Mouse (Mus musculus) MEL (cell line): ENCODE measurements around the gene Gadd45gip1. TPM values are rescaled to one million over a fixed set of nuclear protein-coding genes. Genes with fewer than 3 reads are reported as not detected.

Source experiments
- DNase-seq: peaks from one replicate; pipeline ENCODE4 v3.0.0; 2011; ENCODE audit warnings: low read depth, low spot score
- H3K27ac ChIP-seq: 2 replicates; pipeline ENCODE4 v1.5.1; 2012; ENCODE audit warnings: low read depth, mild to moderate bottlenecking, control low read depth, low read length, moderate library complexity; ENCODE audit not compliant: control insufficient read depth
- H3K27me3 ChIP-seq, 2 experiments: fragments of 150-350 bp in 1 of 2; sonication (generic) in 1 of 2; 2 replicates each; pipeline ENCODE4 v1.6.1; 2012; ENCODE audit warnings: low read length in 2 of 2, mild to moderate bottlenecking in 2 of 2, improper control_type of control experiment in 1 of 2, moderate library complexity in 1 of 2; ENCODE audit not compliant: insufficient read depth in 2 of 2, control insufficient read depth in 1 of 2
- H3K36me3 ChIP-seq, 2 experiments: 2 replicates each; pipeline ENCODE4 v1.6.1; 2012 to 2014; ENCODE audit warnings: low read length in 2 of 2, improper control_type of control experiment in 1 of 2, inconsistent platforms in 1 of 2, mild to moderate bottlenecking in 1 of 2; ENCODE audit not compliant: insufficient read depth in 2 of 2, control insufficient read depth in 1 of 2
- H3K4me1 ChIP-seq, 2 experiments: fragments of 150-350 bp in 1 of 2; sonication (generic) in 1 of 2; 2 replicates each; pipeline ENCODE4 v1.6.1; 2012; ENCODE audit warnings: low read length in 2 of 2, improper control_type of control experiment in 1 of 2, mild to moderate bottlenecking in 1 of 2; ENCODE audit not compliant: insufficient read depth in 2 of 2, control insufficient read depth in 1 of 2
- H3K4me3 ChIP-seq, 2 experiments: fragments of 150-350 bp in 1 of 2; sonication (generic) in 1 of 2; 2 replicates each; pipeline ENCODE4 v1.5.1; 2012; ENCODE audit warnings: low read depth in 2 of 2, low read length in 2 of 2, mild to moderate bottlenecking in 2 of 2, moderate library complexity in 2 of 2, control low read depth in 1 of 2, improper control_type of control experiment in 1 of 2; ENCODE audit not compliant: control insufficient read depth in 1 of 2, insufficient read depth in 1 of 2
- H3K79me2 ChIP-seq: 2 replicates; pipeline ENCODE4 v1.6.1; 2012; ENCODE audit warnings: mild to moderate bottlenecking, low read length, moderate library complexity; ENCODE audit not compliant: control insufficient read depth, poor library complexity, insufficient read depth
- H3K9ac ChIP-seq: 2 replicates; pipeline ENCODE4 v1.6.1; 2012; ENCODE audit warnings: low read depth, mild to moderate bottlenecking, control low read depth, low read length, moderate library complexity; ENCODE audit not compliant: control insufficient read depth, poor library complexity, severe bottlenecking
- H3K9me3 ChIP-seq: fragments of 150-350 bp; sonication (generic); replicated peaks from 2 replicates; pipeline ENCODE4 v1.6.1; 2012; ENCODE audit warnings: mild to moderate bottlenecking, low read length, improper control_type of control experiment, moderate library complexity; ENCODE audit not compliant: insufficient read depth
- BHLHE40 ChIP-seq: IDR thresholded peaks from 2 replicates; pipeline ENCODE4 v1.6.1; 2012; ENCODE audit warnings: low read depth, mild to moderate bottlenecking, inconsistent platforms, low read length, improper control_type of control experiment, borderline replicate concordance
- CHD2 ChIP-seq: IDR thresholded peaks from 2 replicates; pipeline ENCODE4 v1.6.1; 2011; ENCODE audit warnings: low read length, improper control_type of control experiment
- E2F4 ChIP-seq: IDR thresholded peaks from 2 replicates; pipeline ENCODE4 v1.6.1; 2011; ENCODE audit warnings: low read depth, low read length, improper control_type of control experiment, borderline replicate concordance
- HCFC1 ChIP-seq: IDR thresholded peaks from 2 replicates; pipeline ENCODE4 v1.6.1; 2012; ENCODE audit warnings: low read depth, mild to moderate bottlenecking, inconsistent platforms, low read length, improper control_type of control experiment, moderate library complexity
- MAZ ChIP-seq: IDR thresholded peaks from 2 replicates; pipeline ENCODE4 v1.6.1; 2012; ENCODE audit warnings: low read depth, mild to moderate bottlenecking, inconsistent platforms, low read length, improper control_type of control experiment
- MEF2A ChIP-seq: IDR thresholded peaks from 2 replicates; pipeline ENCODE4 v1.6.1; 2014; ENCODE audit warnings: low read depth, mild to moderate bottlenecking, inconsistent platforms, low read length, improper control_type of control experiment; ENCODE audit not compliant: poor library complexity, insufficient replicate concordance, severe bottlenecking; ENCODE audit errors: extremely low read depth
- NELFE ChIP-seq: IDR thresholded peaks from 2 replicates; pipeline ENCODE4 v1.6.1; 2011; ENCODE audit warnings: low read depth, low read length, improper control_type of control experiment
- POLR2AphosphoS5 ChIP-seq: IDR thresholded peaks from 2 replicates; pipeline ENCODE4 v1.6.1; 2012; ENCODE audit warnings: low read depth, borderline replicate concordance, mild to moderate bottlenecking, inconsistent platforms, low read length, moderate library complexity, mixed read lengths
- RAD21 ChIP-seq: IDR thresholded peaks from 2 replicates; pipeline ENCODE4 v1.6.1; 2011; ENCODE audit warnings: mild to moderate bottlenecking, low read depth, low read length, improper control_type of control experiment
- RCOR1 ChIP-seq: IDR thresholded peaks from 2 replicates; pipeline ENCODE4 v1.6.1; 2012; ENCODE audit warnings: low read depth, mild to moderate bottlenecking, inconsistent platforms, low read length, improper control_type of control experiment
- ZC3H11A ChIP-seq: IDR thresholded peaks from 2 replicates; pipeline ENCODE4 v1.6.1; 2012; ENCODE audit warnings: low read depth, mild to moderate bottlenecking, inconsistent platforms, low read length, improper control_type of control experiment
- ZKSCAN1 ChIP-seq: IDR thresholded peaks from 2 replicates; pipeline ENCODE4 v1.6.1; 2012; ENCODE audit warnings: low read depth, mild to moderate bottlenecking, inconsistent platforms, low read length, improper control_type of control experiment, moderate library complexity
- ZNF384 ChIP-seq: IDR thresholded peaks from 2 replicates; pipeline ENCODE4 v1.6.1; 2012; ENCODE audit warnings: low read depth, mild to moderate bottlenecking, inconsistent platforms, low read length, improper control_type of control experiment
- polyA plus RNA-seq, 2 experiments: library from polyadenylated mRNA; stranded (reverse) in 1 of 2; unstranded in 1 of 2; fragments of >175 nt in 1 of 2; fragments of >200 nt in 1 of 2; gene quantifications; 2 replicates each; pipeline versions ENCODE4 v1.2.1 to v1.2.4; 2012; ENCODE audit warnings: low replicate concordance in 2 of 2, low read depth in 1 of 2; ENCODE audit not compliant: insufficient read length in 2 of 2, insufficient read depth in 1 of 2, missing spikeins in 1 of 2
- total RNA-seq: library from RNA; depleted of rRNA; stranded (reverse); fragments of 300-350 nt; gene quantifications from 2 replicates; pipeline ENCODE4 v1.2.3, GENCODE M21; 2012

The Gadd45gip1 gene
- total and polyA plus RNA-seq, 3 experiments, result 51.8 to 62.9 TPM; not detected in 1

GRCm38 (mm10) chr8:84813830-84814229 lies 17.5 kb upstream of the Gadd45gip1 start:
- H3K36me3 ChIP-seq, result peaks cover 0 to 2% of the 10 kb centered on the region in 2 experiments; a peak in 1 of 4 replicates
- no peak overlapping the region for H3K27ac ChIP-seq
- DNase-seq, result no peak
- no peak overlapping the region for H3K4me3 ChIP-seq
- no peaks in the 10 kb centered on the region for H3K27me3 ChIP-seq
- H3K79me2 ChIP-seq, result no peaks in the 10 kb centered on the region
- peaks cover 0 to 5% of the 10 kb centered on the region in 2 experiments; a peak in 3 of 4 replicates for H3K4me1 ChIP-seq
- no peaks in the 10 kb centered on the region for H3K9me3 ChIP-seq
- no peak overlapping the region for H3K9ac ChIP-seq
- TF ChIP-seq RAD21 (no peak; the same call in 1 of the 2 replicates), MEF2A (no peak), RCOR1 (no peak), NELFE (no peak), ZKSCAN1 (no peak)

DNA sequence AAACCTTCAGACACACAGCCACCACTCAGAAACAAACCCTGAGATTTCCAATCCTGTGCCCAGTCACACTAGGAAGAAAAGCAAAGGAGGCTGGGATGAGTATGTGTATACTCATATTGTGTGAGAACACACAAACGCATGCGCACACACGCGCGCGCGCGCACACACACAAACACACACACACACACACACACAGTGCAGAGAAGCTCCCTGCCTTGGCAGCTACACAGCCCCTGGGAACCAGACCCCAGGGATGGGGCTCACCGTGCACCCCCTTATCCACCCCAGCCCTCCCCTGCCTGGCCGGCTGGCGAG lies 17.1 kb upstream of the Gadd45gip1 start:
- Histone ChIP-seq H3K9me3 (no peaks in the 10 kb centered on the region), H3K79me2 (no peaks in the 10 kb centered on the region), H3K4me3 (no peak overlapping the region), H3K27me3 (no peaks in the 10 kb centered on the region), H3K27ac (no peak overlapping the region), H3K9ac (no peak overlapping the region), H3K36me3 (peaks cover 0 to 2% of the 10 kb centered on the region in 2 experiments; a peak in 1 of 4 replicates), H3K4me1 (peaks cover 0 to 5% of the 10 kb centered on the region in 2 experiments; a peak in 3 of 4 replicates)
- no peak for DNase-seq
- no peak for TF ChIP-seq ZNF384

- no peaks in the 10 kb centered on the region for H3K79me2 ChIP-seq
- H3K27ac ChIP-seq, result no peak overlapping the region
- H3K27me3 ChIP-seq, result no peaks in the 10 kb centered on the region
- no peaks in the 10 kb centered on the region for H3K9me3 ChIP-seq
- peaks cover 0 to 2% of the 10 kb centered on the region in 2 experiments; a peak in 1 of 4 replicates for H3K36me3 ChIP-seq
- DNase-seq, result no peak
- peaks cover 0 to 5% of the 10 kb centered on the region in 2 experiments; a peak in 3 of 4 replicates for H3K4me1 ChIP-seq
- no peak overlapping the region for H3K4me3 ChIP-seq
- no peak for TF ChIP-seq BHLHE40
- no peak for TF ChIP-seq E2F4
- TF ChIP-seq HCFC1, result no peak
- no peak for TF ChIP-seq ZC3H11A
- TF ChIP-seq POLR2AphosphoS5, result no peak
- no peak for TF ChIP-seq MAZ
- no peak for TF ChIP-seq CHD2
- TF ChIP-seq, all 39 proteins: peak for 0
- no peak overlapping the region for H3K9ac ChIP-seq
Observed at GRCm38 (mm10) chr8:84814555-84815441, 16.5 kb upstream of the Gadd45gip1 start.
